Mouse (Mus musculus) midbrain, embryonic 12.5 days (tissue): Measurements from ENCODE around the gene Ercc6. TPM values are rescaled to one million over a fixed set of nuclear protein-coding genes. Genes with fewer than 3 reads are reported as not detected.
A peak's percentile ranks its signal among the peaks of the same experiment; 100 is the strongest.

Experiments used
- ATAC-seq: fragments of 200-750 bp; cut with Nextera tagmentation; 2 replicates; pipeline ENCODE4 v1.8.0; 2017; ENCODE audit warnings: low read depth, moderate TSS enrichment, moderate library complexity; ENCODE audit not compliant: low FRiP score
- H3K27ac ChIP-seq: fragments of 300-500 bp; sonication (generic); replicated peaks from 2 replicates; pipeline ENCODE4 v1.5.1; 2016; ENCODE audit warnings: mild to moderate bottlenecking
- H3K27me3 ChIP-seq: fragments of 300-500 bp; sonication (generic); 2 replicates; pipeline ENCODE4 v1.6.1; 2016; ENCODE audit warnings: mild to moderate bottlenecking
- H3K36me3 ChIP-seq: fragments of 300-500 bp; sonication (generic); 2 replicates; pipeline ENCODE4 v1.6.1; 2016
- H3K4me1 ChIP-seq: fragments of 300-500 bp; sonication (generic); 2 replicates; pipeline ENCODE4 v1.6.1; 2016
- H3K4me2 ChIP-seq: fragments of 300-500 bp; sonication (generic); replicated peaks from 2 replicates; pipeline ENCODE4 v1.6.1; 2016; ENCODE audit warnings: mild to moderate bottlenecking, moderate library complexity
- H3K4me3 ChIP-seq: fragments of 300-500 bp; sonication (generic); 2 replicates; pipeline ENCODE4 v1.5.1; 2016; ENCODE audit warnings: mild to moderate bottlenecking
- H3K9ac ChIP-seq: fragments of 300-500 bp; sonication (generic); replicated peaks from 2 replicates; pipeline ENCODE4 v1.6.1; 2016; ENCODE audit warnings: mild to moderate bottlenecking, moderate library complexity
- H3K9me3 ChIP-seq: fragments of 300-500 bp; sonication (generic); 2 replicates; pipeline ENCODE4 v1.6.1; 2016; ENCODE audit warnings: mild to moderate bottlenecking
- WGBS: fragments of 180-500 bp; shearing (Covaris S2); methylation state at CpG from one replicate; pipeline ENCODE4 v1.1.7; 2016; 5-methylcytosine and 5-hydroxymethylcytosine counted together
- polyA plus RNA-seq: library from polyadenylated mRNA; unstranded; fragments of >200 nt; fragmentation: Nextera tagmentation; extraction: Ambion mirVana; gene quantifications from 2 replicates; pipeline ENCODE4 v1.2.1, GENCODE M21; 2016

Ercc6 gene
- polyA plus RNA-seq, 1 experiment from 2014 or later = 35.6 TPM

GRCm38 (mm10) chr14:32597232-32598231 is 84.2 kb downstream of the Ercc6 start:
- no peak overlapping the region for H3K27ac ChIP-seq
- 1% methylated on average over 78 of the region's 78 CpGs for WGBS

GRCm38 (mm10) chr14:32598437-32599219 is 85.3 kb downstream of the Ercc6 start:
- 3% methylated on average over 23 of the region's 23 CpGs for WGBS
- no peaks in the 10 kb centered on the region for H3K9me3 ChIP-seq
- no peak overlapping the region for H3K9ac ChIP-seq
- no peak overlapping the region for H3K27ac ChIP-seq
- H3K27me3 ChIP-seq = peaks cover 92% of the 10 kb centered on the region
- peak overlapping the region; percentile 42; the same call in 1 of the 2 replicates for H3K4me3 ChIP-seq
- ATAC-seq = no peak
- H3K4me1 ChIP-seq = peaks cover 32% of the 10 kb centered on the region
- H3K36me3 ChIP-seq = no peaks in the 10 kb centered on the region
- peak overlapping the region; percentile 67 for H3K4me2 ChIP-seq

More at GRCm38 (mm10) chr14:32597232-32598231, 84.2 kb downstream of the Ercc6 start:
- Histone ChIP-seq H3K9ac (peak overlapping the region; percentile 11; the same call in 1 of the 2 replicates), H3K4me2 (peak overlapping the region; percentile 67), H3K36me3 (no peaks in the 10 kb centered on the region), H3K4me1 (peaks cover 32% of the 10 kb centered on the region), H3K27me3 (peaks cover 92% of the 10 kb centered on the region), H3K9me3 (no peaks in the 10 kb centered on the region), H3K4me3 (peak overlapping the region; percentile 37)
- 0 out of 2 replicates have a peak, but pooled peaks have one; percentile 41 for ATAC-seq

DNA sequence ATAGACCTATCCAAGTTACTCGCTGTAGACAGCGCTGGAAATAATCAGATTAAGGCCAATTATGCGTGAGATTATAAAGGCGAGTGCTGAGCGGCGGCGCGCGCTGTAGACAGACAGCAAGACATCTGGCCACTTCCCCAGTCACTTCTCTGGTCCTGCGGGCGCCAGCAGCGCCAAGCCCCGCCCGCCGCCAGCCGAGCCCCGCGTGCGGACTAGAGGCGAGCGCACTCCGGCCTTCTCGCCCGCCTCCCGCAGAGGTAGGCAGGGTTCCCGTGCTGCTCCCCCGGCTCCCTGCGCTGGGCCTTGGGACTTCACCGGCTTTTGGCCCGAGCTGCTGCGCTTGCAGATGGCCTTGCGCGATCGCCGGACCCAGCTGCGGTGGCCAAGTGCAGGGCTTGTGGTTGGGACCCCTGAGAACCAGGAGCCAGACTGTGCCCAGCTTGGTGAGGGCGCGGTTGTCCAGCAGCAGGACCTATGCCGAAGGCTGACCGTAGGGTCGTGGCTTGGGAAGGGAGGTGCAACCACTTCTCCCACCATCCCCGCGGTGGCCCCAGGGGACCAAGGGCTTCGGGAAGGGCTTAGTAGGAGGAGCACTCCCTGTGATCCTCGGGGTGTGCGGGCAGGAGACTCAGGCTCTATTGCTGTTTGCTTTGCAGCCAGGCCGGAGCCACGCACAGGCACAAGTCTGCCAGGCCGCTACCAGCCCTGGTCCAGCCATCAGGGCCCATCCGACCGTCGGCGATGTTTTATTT is 86.1 kb downstream of the Ercc6 start, which contains the start of gene Prrxl1:
Gene Prrxl1 (plus strand): TSS at position 118 of the 752 bp plus-strand sequence.
- Histone ChIP-seq H3K4me2 (peak within 1 kb of the TSS; percentile 67), H3K9me3 (no peaks in the 10 kb centered on the region), H3K27ac (peak within 1 kb of the TSS; percentile 46), H3K36me3 (no peaks in the 10 kb centered on the region), H3K4me1 (peaks cover 32% of the 10 kb centered on the region), H3K27me3 (peaks cover 92% of the 10 kb centered on the region), H3K9ac (peak within 1 kb of the TSS; percentile 39), H3K4me3 (peak within 1 kb of the TSS; percentile 42)
- under 1% methylated on average over 53 of the region's 53 CpGs for WGBS
- ATAC-seq = peak; percentile 70

- H3K4me3 ChIP-seq = peak overlapping the region; percentile 42
- peak overlapping the region; percentile 39; the same call in 1 of the 2 replicates for H3K9ac ChIP-seq
- 0 out of 2 replicates have a peak, but pooled peaks have one; percentile 25 for ATAC-seq
- no peaks in the 10 kb centered on the region for H3K36me3 ChIP-seq
- WGBS = 1% methylated on average over 16 of the region's 16 CpGs
- peak overlapping the region; percentile 67 for H3K4me2 ChIP-seq
- no peaks in the 10 kb centered on the region for H3K9me3 ChIP-seq
- peaks cover 32% of the 10 kb centered on the region for H3K4me1 ChIP-seq
- peak overlapping the region; percentile 46 for H3K27ac ChIP-seq
- H3K27me3 ChIP-seq = peaks cover 85% of the 10 kb centered on the region
These were observed 86.8 kb downstream of the Ercc6 start for GRCm38 (mm10) chr14:32600110-32600509.

DNA sequence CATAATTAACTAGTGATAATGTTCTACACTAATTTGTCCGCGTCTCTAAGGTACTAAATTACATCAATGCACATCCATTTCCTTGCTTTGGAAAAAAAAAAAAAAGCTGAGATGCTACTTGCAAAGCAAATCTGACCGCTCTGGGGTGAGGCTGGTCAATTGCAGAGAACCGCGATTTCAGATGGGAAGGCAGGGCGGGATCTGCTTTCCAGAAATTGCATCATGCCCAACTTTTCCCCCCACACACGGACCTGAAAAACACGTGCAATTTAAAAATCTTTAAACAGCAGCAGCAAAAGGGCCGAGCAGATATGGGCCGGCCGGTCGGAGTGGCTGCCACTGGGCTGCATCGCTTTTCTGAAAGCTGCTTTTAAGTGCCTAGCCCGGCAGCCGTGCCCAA is 92.2 kb downstream of the Ercc6 start:
- H3K36me3 ChIP-seq = no peaks in the 10 kb centered on the region
- peaks cover 33% of the 10 kb centered on the region for H3K27me3 ChIP-seq
- no peak for ATAC-seq
- H3K4me3 ChIP-seq = no peak overlapping the region
- no peaks in the 10 kb centered on the region; the same call in 1 of the 2 replicates for H3K4me1 ChIP-seq
- H3K9me3 ChIP-seq = no peaks in the 10 kb centered on the region
- H3K9ac ChIP-seq = no peak overlapping the region
- WGBS = 52% methylated on average over 15 of the region's 15 CpGs
- H3K4me2 ChIP-seq = no peak overlapping the region
- H3K27ac ChIP-seq = no peak overlapping the region; the same call in 1 of the 2 replicates

GRCm38 (mm10) chr14:32606316-32606715 is 93.0 kb downstream of the Ercc6 start:
- Histone ChIP-seq H3K27me3 (peaks cover 25% of the 10 kb centered on the region), H3K9me3 (no peaks in the 10 kb centered on the region), H3K4me1 (no peaks in the 10 kb centered on the region; the same call in 1 of the 2 replicates), H3K27ac (no peak overlapping the region), H3K36me3 (no peaks in the 10 kb centered on the region), H3K4me3 (no peak overlapping the region), H3K9ac (no peak overlapping the region), H3K4me2 (no peak overlapping the region)
- 54% methylated on average over 8 of the region's 8 CpGs for WGBS
- no peak for ATAC-seq

DNA sequence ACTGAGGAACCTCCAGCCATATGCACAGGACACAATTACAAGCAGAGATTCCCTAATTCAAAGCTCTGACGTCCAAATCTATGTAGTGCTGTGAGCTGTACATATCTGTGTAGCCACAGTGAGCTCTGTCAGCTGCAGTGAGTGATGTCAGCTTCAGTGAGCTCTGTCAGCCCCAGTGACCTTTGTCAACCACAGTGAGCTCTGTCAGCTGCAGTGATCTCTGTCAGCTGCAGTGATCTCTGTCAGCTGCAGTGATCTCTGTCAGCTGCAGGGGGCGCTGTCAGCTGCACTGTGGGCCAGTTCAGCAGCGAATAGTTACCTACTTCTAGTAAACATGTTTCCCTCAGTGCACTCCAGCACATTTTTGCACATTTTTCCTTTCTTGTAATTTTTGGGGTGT is 96.1 kb downstream of the Ercc6 start:
- 26% methylated on average over 3 of the region's 3 CpGs for WGBS
- no peak for ATAC-seq

GRCm38 (mm10) chr14:32617253-32617652 is 103.9 kb downstream of the Ercc6 start:
- Histone ChIP-seq H3K36me3 (no peaks in the 10 kb centered on the region), H3K27me3 (no peaks in the 10 kb centered on the region), H3K4me1 (no peaks in the 10 kb centered on the region), H3K9ac (no peak overlapping the region), H3K4me2 (no peak overlapping the region), H3K9me3 (no peaks in the 10 kb centered on the region), H3K4me3 (no peak overlapping the region), H3K27ac (no peak overlapping the region)
- no peak for ATAC-seq
- 90% methylated on average over 5 of the region's 5 CpGs for WGBS

More for the DNA sequence above, 96.1 kb downstream of the Ercc6 start:
- Histone ChIP-seq H3K4me1 (no peaks in the 10 kb centered on the region; the same call in 1 of the 2 replicates), H3K27ac (no peak overlapping the region), H3K9me3 (no peaks in the 10 kb centered on the region), H3K27me3 (no peaks in the 10 kb centered on the region; the same call in none of the 2 replicates), H3K9ac (no peak overlapping the region), H3K36me3 (no peaks in the 10 kb centered on the region), H3K4me3 (no peak overlapping the region), H3K4me2 (no peak overlapping the region)

GRCm38 (mm10) chr14:32624245-32624644 is 110.9 kb downstream of the Ercc6 start:
- no peak overlapping the region for H3K4me2 ChIP-seq
- no peak overlapping the region for H3K27ac ChIP-seq
- 82% methylated on average over 3 of the region's 3 CpGs for WGBS
- H3K4me1 ChIP-seq = no peaks in the 10 kb centered on the region
- no peak for ATAC-seq
- no peak overlapping the region for H3K9ac ChIP-seq
- no peak overlapping the region for H3K4me3 ChIP-seq
- no peaks in the 10 kb centered on the region for H3K36me3 ChIP-seq
- no peaks in the 10 kb centered on the region for H3K9me3 ChIP-seq
- H3K27me3 ChIP-seq = peaks cover 5% of the 10 kb centered on the region; the same call in 1 of the 2 replicates

DNA sequence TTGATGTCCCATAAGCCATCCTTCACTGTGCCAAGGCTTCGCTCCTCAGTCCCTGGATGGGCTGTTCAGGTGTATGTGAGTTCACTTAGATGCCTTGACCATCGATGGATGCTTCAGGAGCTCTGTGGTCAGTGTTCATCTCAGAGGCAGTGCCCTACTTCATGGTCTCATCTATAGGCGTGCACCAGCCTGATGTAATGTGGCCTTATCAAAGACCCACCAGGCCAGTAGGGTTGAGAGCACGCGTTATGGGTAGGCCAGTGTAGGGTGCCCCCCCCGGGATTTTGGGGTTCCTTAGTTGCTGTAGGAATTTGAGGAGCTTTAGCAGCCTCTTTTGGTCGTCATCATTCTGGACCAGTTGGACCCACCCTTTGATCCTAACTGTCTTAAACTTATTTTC is 111.5 kb downstream of the Ercc6 start:
- Histone ChIP-seq H3K4me1 (no peaks in the 10 kb centered on the region), H3K4me3 (no peak overlapping the region), H3K27me3 (peaks cover 5% of the 10 kb centered on the region; the same call in 1 of the 2 replicates), H3K27ac (no peak overlapping the region), H3K36me3 (no peaks in the 10 kb centered on the region), H3K9ac (no peak overlapping the region), H3K9me3 (no peaks in the 10 kb centered on the region), H3K4me2 (no peak overlapping the region)
- no peak for ATAC-seq
- WGBS = 86% methylated on average over 7 of the region's 7 CpGs

GRCm38 (mm10) chr14:32627271-32627670 is 114.0 kb downstream of the Ercc6 start:
- Histone ChIP-seq H3K9me3 (no peaks in the 10 kb centered on the region), H3K9ac (no peak overlapping the region), H3K4me2 (no peak overlapping the region), H3K36me3 (no peaks in the 10 kb centered on the region), H3K27ac (no peak overlapping the region), H3K27me3 (peaks cover 5% of the 10 kb centered on the region; the same call in 1 of the 2 replicates), H3K4me1 (no peaks in the 10 kb centered on the region), H3K4me3 (no peak overlapping the region)
- no peak for ATAC-seq
- 60% methylated on average over 1 of the region's 2 CpGs for WGBS
